Mouse (Mus musculus) midbrain, embryonic 11.5 days (tissue): ENCODE results near the gene Slc38a9. TPM values are rescaled to one million over a fixed set of nuclear protein-coding genes. Genes with fewer than 3 reads are reported as not detected.

Experiments
- ATAC-seq: fragments of 200-750 bp; cut with Nextera tagmentation; 2 replicates; pipeline ENCODE4 v1.8.0; 2017; ENCODE audit warnings: moderate TSS enrichment, moderate library complexity; ENCODE audit not compliant: low FRiP score
- DNase-seq: peaks from one replicate; pipeline ENCODE4 v3.0.0; 2015; ENCODE audit warnings: low spot score; ENCODE audit errors: missing footprints
- H3K27ac ChIP-seq: fragments of 300-500 bp; sonication (generic); 2 replicates; pipeline ENCODE4 v1.5.1; 2014; ENCODE audit warnings: low read depth, low read length
- H3K27me3 ChIP-seq: fragments of 300-500 bp; sonication (generic); 2 replicates; pipeline ENCODE4 v1.6.1; 2014; ENCODE audit warnings: mild to moderate bottlenecking, low read length, moderate library complexity, mixed read lengths; ENCODE audit not compliant: control insufficient read depth, insufficient read depth
- H3K36me3 ChIP-seq: fragments of 300-500 bp; sonication (generic); 2 replicates; pipeline ENCODE4 v1.6.1; 2014; ENCODE audit warnings: mild to moderate bottlenecking, low read length, moderate library complexity, mixed read lengths; ENCODE audit not compliant: control insufficient read depth, insufficient read depth
- H3K4me1 ChIP-seq: fragments of 300-500 bp; sonication (generic); 2 replicates; pipeline ENCODE4 v1.6.1; 2014; ENCODE audit warnings: low read length; ENCODE audit not compliant: control insufficient read depth, insufficient read depth
- H3K4me2 ChIP-seq: fragments of 300-500 bp; sonication (generic); 2 replicates; pipeline ENCODE4 v1.6.1; 2014; ENCODE audit warnings: mild to moderate bottlenecking, moderate library complexity
- H3K4me3 ChIP-seq: fragments of 300-500 bp; sonication (generic); 2 replicates; pipeline ENCODE4 v1.5.1; 2014; ENCODE audit warnings: low read depth, low read length
- H3K9ac ChIP-seq: fragments of 300-500 bp; sonication (generic); 2 replicates; pipeline ENCODE4 v1.6.1; 2014; ENCODE audit warnings: low read length
- H3K9me3 ChIP-seq: fragments of 300-500 bp; sonication (generic); 2 replicates; pipeline ENCODE4 v1.6.1; 2016; ENCODE audit warnings: low read length; ENCODE audit not compliant: control insufficient read depth
- WGBS: fragments of 180-500 bp; shearing (Covaris S2); extraction: QIAGEN DNeasy Blood & Tissue Kit; methylation state at CpG from one replicate; pipeline ENCODE4 v1.1.7; 2014; 5-methylcytosine and 5-hydroxymethylcytosine counted together
- polyA plus RNA-seq: library from polyadenylated mRNA; unstranded; fragments of >200 nt; fragmentation: Nextera tagmentation; extraction: Ambion mirVana; gene quantifications from 2 replicates; pipeline ENCODE4 v1.2.1, GENCODE M21; 2014

The Slc38a9 gene
- polyA plus RNA-seq, 1 experiment from 2014 or later: 20.2 TPM

DNA sequence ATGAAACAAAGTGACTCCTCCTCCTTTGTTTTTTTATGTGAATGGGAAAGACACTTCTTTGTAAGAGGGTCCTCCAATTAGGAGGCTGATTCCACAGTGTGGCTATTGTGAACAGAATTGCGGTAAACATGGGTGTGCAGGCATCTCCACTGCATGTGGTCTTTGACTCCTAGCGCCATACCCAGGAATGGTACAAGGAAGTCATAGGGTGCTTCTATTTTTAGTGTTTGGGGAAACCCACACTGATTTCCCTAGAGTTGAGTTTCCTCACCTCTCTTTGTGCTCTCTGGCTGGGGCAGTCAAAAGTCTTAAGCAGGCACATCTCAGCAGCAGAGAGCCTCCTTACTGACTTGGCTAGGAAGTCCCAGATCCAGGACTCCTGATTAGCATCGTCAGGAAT lies 125.6 kb downstream of the Slc38a9 start:
- H3K27ac ChIP-seq: no peak overlapping the region
- DNase-seq: no peak
- H3K27me3 ChIP-seq: no peaks in the 10 kb centered on the region
- H3K4me2 ChIP-seq: no peak overlapping the region
- H3K4me3 ChIP-seq: no peak overlapping the region
- H3K9me3 ChIP-seq: no peaks in the 10 kb centered on the region
- WGBS: 63% methylated on average over 3 of the region's 3 CpGs
- no peak for ATAC-seq
- no peaks in the 10 kb centered on the region for H3K36me3 ChIP-seq
- H3K4me1 ChIP-seq: no peaks in the 10 kb centered on the region
- H3K9ac ChIP-seq: no peak overlapping the region

DNA sequence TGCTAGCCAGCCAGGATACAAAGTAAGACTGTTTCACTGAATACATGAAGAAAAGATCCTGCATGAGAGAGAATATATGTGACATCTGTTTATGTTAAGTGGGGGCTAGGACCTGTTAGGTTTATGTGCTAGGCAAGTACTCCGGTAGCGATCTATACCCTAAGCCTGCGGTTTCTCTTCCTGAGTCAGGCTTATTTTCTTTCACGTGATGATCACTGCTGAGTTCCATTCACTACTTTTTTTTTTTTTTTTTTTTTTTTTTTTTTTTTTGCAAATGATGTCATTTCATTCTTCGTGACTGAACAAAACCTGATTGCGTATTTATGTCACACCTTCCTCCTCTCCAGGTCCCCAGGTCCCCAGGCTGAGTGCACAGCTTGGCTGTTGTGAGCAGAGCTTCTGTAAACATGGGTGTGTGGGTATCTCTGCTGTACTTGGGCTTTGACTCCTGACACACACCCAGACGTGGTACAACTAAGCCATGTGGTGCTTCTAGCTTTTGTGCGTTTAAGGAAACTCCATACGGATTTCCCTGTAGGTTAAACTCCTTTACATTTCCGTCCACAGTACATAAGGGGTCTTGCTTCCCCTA lies 126.5 kb downstream of the Slc38a9 start:
- DNase-seq (no peak), ATAC-seq (no peak)
- WGBS: 90% methylated on average over 10 of the region's 10 CpGs
- Histone ChIP-seq H3K27ac (no peak overlapping the region), H3K36me3 (no peaks in the 10 kb centered on the region), H3K9me3 (no peaks in the 10 kb centered on the region), H3K4me2 (no peak overlapping the region), H3K4me1 (no peaks in the 10 kb centered on the region), H3K27me3 (no peaks in the 10 kb centered on the region), H3K9ac (no peak overlapping the region), H3K4me3 (no peak overlapping the region)

Other genes starting within 250 kb of the Slc38a9 start
- gene Il6st, start 196.7 kb upstream of the Slc38a9 start, polyA plus RNA-seq: 28.4 and 32.3 TPM in 2 replicates
- not detected in 2 replicates for gene Il31ra, start 66.4 kb upstream of the Slc38a9 start, polyA plus RNA-seq
- 0.79 and 1.1 TPM in 2 replicates for gene Ddx4, start 8.3 kb upstream of the Slc38a9 start, polyA plus RNA-seq
- gene Plpp1, start 140.0 kb downstream of the Slc38a9 start, polyA plus RNA-seq: 19.1 and 20.1 TPM in 2 replicates